Mouse (Mus musculus) heart, postnatal 10 days (tissue): ENCODE measurements around the gene Fgd5. TPM values are rescaled to one million over a fixed set of nuclear protein-coding genes. Genes with fewer than 3 reads are reported as not detected.

Experiments used
- total RNA-seq, 2 experiments: library from RNA; stranded (reverse); gene quantifications; 2 replicates each; pipeline ENCODE4 v1.2.3; 2021

Gene Fgd5
- total RNA-seq, 2 experiments from 2014 or later, result 34.1 to 38.2 TPM

Other genes with a start within 250 kb of the Fgd5 start
- gene Grip2, start 151.6 kb upstream of the Fgd5 start, total RNA-seq, result 10 to 100 TPM; 10.2 to 21.4 TPM
- 10 to 100 TPM; 11.4 to 14.0 TPM for gene Ccdc174, start 100.8 kb upstream of the Fgd5 start, total RNA-seq
- 1 to 10 TPM in 1 of 2 experiments, under 1 TPM in 1; 0.67 to 1.1 TPM for gene 4930590J08Rik, start 76.1 kb upstream of the Fgd5 start, total RNA-seq
- gene Nr2c2, start 112.5 kb downstream of the Fgd5 start, total RNA-seq, result 10 to 100 TPM; 40.7 to 40.8 TPM
- 10 to 100 TPM; 55.9 to 60.1 TPM for gene Mrps25, start 205.2 kb downstream of the Fgd5 start, total RNA-seq
- gene Rbsn, start 236.0 kb downstream of the Fgd5 start, total RNA-seq, result 10 to 100 TPM; 15.2 to 17.4 TPM